Mouse (Mus musculus): ENCODE data around the gene Fam13a.

- TF ChIP-seq GATA1 (IDR thresholded peaks at IDR 0.05; ENCODE audit: low read length) = no peak
- TF ChIP-seq TAL1 (IDR thresholded peaks at IDR 0.05; ENCODE audit: low read length) = no peak
Measured at GRCm38 (mm10) chr6:58951128-58951992, 73.0 kb downstream of the Fam13a start.

All from erythroblast, embryonic 14.5 days (primary cell).